Mouse (Mus musculus): ENCODE data around the gene Rdh16f2. TPM values are rescaled to one million over a fixed set of nuclear protein-coding genes. Genes with fewer than 3 reads are reported as not detected.
A peak's percentile ranks its signal among the peaks of the same experiment; 100 is the strongest.
"Not testable (repeated sequence)": the region's sequence is repeated elsewhere in the genome, so short reads cannot be mapped to it uniquely, and the experiment has no call there.

Rdh16f2 gene
- polyA plus RNA-seq, 1 experiment from 2014 or later: not detected

DNA sequence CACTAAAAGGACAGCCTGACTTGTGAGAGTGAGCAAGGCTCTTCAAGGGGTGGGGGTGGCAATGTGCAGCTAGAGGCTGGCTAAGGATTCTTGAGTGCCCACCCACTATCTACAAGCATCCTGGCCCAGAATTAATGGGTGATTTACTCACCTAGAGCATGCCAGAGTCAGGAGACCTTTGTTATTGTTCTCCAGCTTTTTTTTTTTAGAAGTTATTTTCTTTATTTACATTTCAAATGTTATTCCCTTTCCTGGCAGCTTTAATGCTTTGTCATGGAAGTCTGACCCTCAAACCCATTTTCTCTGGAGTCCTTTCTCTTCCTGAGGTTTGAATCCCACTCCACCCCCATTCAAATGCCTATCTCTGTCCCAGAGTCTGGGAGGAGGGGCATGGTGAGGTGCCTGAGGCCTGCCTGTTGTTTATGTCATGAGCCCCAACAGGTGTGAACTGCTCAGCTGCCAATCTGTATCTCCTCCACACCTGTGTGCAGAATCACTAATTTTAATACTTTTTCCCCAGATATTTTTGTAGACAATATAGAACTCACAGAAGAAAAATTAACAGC, 41.2 kb downstream of the Rdh16f2 start:
- ATAC-seq (ENCODE audit: insufficient number of reproducible peaks, insufficient read depth, low FRiP score, low read depth): no peak

DNA sequence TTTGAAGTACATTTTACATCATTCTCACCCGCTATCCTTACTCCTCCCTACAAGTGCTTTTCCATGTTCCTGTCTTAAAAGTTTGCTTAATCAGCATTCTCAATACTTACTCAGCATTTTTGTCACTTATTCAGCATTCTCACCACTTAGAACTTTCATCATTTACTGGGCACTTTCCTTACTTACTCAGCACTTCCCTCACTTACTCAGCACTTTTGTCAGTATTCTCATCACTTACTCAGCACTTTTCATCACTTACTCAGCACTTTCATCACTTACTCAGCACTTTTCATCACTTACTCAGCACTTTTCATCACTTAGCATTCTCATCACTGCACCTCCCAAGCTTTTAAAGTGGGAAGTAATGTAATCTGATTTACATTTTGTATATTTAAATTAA, 49.3 kb downstream of the Rdh16f2 start:
- WGBS: 90% methylated on average over 1 of the region's 1 CpGs
- no peaks in the 10 kb centered on the region for H3K9me3 ChIP-seq (ENCODE audit: control insufficient read depth, low read depth, low read length)
- H3K27ac ChIP-seq (ENCODE audit: low read length): no peak overlapping the region
- no peaks in the 10 kb centered on the region for H3K36me3 ChIP-seq (ENCODE audit: control insufficient read depth, insufficient read depth, low read length)
- no peaks in the 10 kb centered on the region for H3K27me3 ChIP-seq (ENCODE audit: control insufficient read depth, insufficient read depth, low read length)
- no peak overlapping the region for H3K4me2 ChIP-seq (replicated peaks; ENCODE audit: low read depth, low read length)
- H3K9ac ChIP-seq (replicated peaks; ENCODE audit: low read depth, low read length): no peak overlapping the region
- no peak overlapping the region for H3K4me3 ChIP-seq (ENCODE audit: low read depth, low read length)
- H3K4me1 ChIP-seq (ENCODE audit: control insufficient read depth, insufficient read depth, low read length): no peaks in the 10 kb centered on the region
- ATAC-seq (ENCODE audit: insufficient number of reproducible peaks, insufficient read depth, low FRiP score, low read depth): no peak

More for the DNA sequence above, 41.2 kb downstream of the Rdh16f2 start:
- no peak overlapping the region for H3K4me3 ChIP-seq (ENCODE audit: low read depth, low read length)
- no peaks in the 10 kb centered on the region for H3K9me3 ChIP-seq (ENCODE audit: control insufficient read depth, low read depth, low read length)
- H3K36me3 ChIP-seq (ENCODE audit: control insufficient read depth, insufficient read depth, low read length): no peaks in the 10 kb centered on the region
- no peak overlapping the region for H3K4me2 ChIP-seq (replicated peaks; ENCODE audit: low read depth, low read length)
- peaks cover 3% of the 10 kb centered on the region; the same call in 1 of the 2 replicates for H3K4me1 ChIP-seq (ENCODE audit: control insufficient read depth, insufficient read depth, low read length)
- no peak overlapping the region for H3K9ac ChIP-seq (replicated peaks; ENCODE audit: low read depth, low read length)
- H3K27ac ChIP-seq (ENCODE audit: low read length): no peak overlapping the region
- H3K27me3 ChIP-seq (ENCODE audit: control insufficient read depth, insufficient read depth, low read length): no peaks in the 10 kb centered on the region

DNA sequence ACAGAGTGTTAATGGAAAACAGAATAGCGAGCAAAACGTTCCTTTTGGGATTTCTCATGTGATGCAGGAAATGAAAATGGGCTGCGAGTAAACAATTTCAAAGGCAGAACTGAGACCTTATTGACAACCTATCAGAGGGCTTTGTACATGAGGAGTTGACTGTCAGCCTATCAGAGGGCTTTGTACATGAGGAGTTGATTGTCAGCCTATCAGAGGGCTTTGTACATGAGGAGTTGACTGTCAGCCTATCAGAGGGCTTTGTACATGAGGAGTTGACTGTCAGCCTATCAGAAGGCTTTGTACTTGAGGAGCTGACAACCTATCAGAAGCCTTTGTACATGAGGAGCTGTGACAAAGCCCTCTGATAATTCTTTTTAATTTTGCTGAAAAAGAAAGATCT, 50.9 kb downstream of the Rdh16f2 start:
- H3K9me3 ChIP-seq (ENCODE audit: control insufficient read depth, low read depth, low read length); H3K36me3 ChIP-seq (ENCODE audit: control insufficient read depth, insufficient read depth, low read length); H3K9ac ChIP-seq (replicated peaks; ENCODE audit: low read depth, low read length); H3K4me1 ChIP-seq (ENCODE audit: control insufficient read depth, insufficient read depth, low read length); H3K27ac ChIP-seq (ENCODE audit: low read length); H3K27me3 ChIP-seq (ENCODE audit: control insufficient read depth, insufficient read depth, low read length); ATAC-seq (ENCODE audit: insufficient number of reproducible peaks, insufficient read depth, low FRiP score, low read depth); H3K4me2 ChIP-seq (replicated peaks; ENCODE audit: low read depth, low read length); H3K4me3 ChIP-seq (ENCODE audit: low read depth, low read length): not testable (repeated sequence)
- 83% methylated on average over 3 of the region's 3 CpGs for WGBS

DNA sequence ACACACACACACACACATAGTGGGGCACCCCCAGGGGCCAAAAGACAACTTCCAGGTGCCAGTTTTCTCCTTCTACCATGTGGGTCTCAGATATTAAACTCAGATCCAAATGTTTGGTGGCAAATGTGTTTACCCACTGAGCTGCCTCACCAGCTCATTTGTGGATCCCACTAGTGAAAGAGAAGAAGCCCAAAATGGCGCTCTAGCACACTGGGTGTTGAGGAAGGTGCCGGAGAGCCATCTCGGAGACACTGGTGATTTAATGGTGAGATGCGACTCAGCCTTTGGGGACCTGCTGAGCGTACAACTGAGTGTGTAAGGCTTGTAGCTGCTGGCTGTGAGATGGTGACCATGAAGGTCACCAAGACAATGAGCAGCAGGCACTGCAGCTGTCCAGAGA, 51.4 kb downstream of the Rdh16f2 start:
- no peak overlapping the region for H3K4me2 ChIP-seq (replicated peaks; ENCODE audit: low read depth, low read length)
- 93% methylated on average over 5 of the region's 5 CpGs for WGBS

DNA sequence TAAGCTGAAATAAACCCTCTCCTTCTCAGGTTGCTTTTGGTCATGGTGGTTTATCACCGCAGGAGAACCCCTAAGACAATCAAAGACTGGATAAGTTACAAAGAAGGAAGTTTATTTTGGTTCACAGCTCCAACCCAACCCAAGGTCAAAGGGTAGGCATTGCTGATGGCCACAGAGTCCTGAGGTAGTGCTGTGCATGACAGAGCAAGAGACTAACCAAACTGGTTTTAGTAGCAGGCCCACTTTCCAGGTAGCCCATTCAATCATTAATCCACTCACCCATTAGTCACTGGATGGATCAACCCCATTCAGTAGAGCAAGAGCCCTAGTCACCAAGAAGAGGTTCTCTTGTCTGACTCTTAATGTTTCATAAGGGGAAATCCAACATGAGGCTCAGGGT, 56.0 kb downstream of the Rdh16f2 start:
- H3K36me3 ChIP-seq (ENCODE audit: control insufficient read depth, insufficient read depth, low read length): no peaks in the 10 kb centered on the region
- WGBS: 72% methylated on average over 1 of the region's 1 CpGs

More for the DNA sequence above, 51.4 kb downstream of the Rdh16f2 start:
- Histone ChIP-seq H3K36me3 (ENCODE audit: control insufficient read depth, insufficient read depth, low read length) (no peaks in the 10 kb centered on the region), H3K27me3 (ENCODE audit: control insufficient read depth, insufficient read depth, low read length) (no peaks in the 10 kb centered on the region), H3K27ac (ENCODE audit: low read length) (no peak overlapping the region), H3K9ac (replicated peaks; ENCODE audit: low read depth, low read length) (no peak overlapping the region), H3K4me3 (ENCODE audit: low read depth, low read length) (no peak overlapping the region), H3K9me3 (ENCODE audit: control insufficient read depth, low read depth, low read length) (no peaks in the 10 kb centered on the region), H3K4me1 (ENCODE audit: control insufficient read depth, insufficient read depth, low read length) (no peaks in the 10 kb centered on the region)
- no peak for ATAC-seq (ENCODE audit: insufficient number of reproducible peaks, insufficient read depth, low FRiP score, low read depth)

DNA sequence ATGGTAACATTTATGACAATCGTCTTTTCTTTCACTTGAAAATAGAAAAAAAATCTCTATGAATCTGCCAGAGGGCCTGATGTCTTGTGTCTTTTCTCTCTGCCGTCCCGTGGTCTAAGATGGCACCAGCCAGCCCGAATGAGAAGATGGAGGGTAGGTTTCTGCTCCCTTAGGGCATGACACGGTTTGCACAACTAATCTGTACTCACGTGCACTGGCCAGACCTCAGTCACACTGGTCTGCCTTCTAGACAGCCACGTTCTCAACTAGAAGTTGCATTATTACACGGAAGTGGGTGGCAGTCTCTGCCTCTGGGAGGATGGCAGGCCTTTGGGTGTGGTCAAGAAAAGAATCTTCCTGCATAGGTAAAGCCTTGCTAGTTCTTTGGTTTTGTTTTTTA, 56.8 kb downstream of the Rdh16f2 start:
- Histone ChIP-seq H3K9me3 (ENCODE audit: control insufficient read depth, low read depth, low read length) (no peaks in the 10 kb centered on the region), H3K36me3 (ENCODE audit: control insufficient read depth, insufficient read depth, low read length) (no peaks in the 10 kb centered on the region), H3K27ac (ENCODE audit: low read length) (no peak overlapping the region), H3K4me2 (replicated peaks; ENCODE audit: low read depth, low read length) (no peak overlapping the region), H3K9ac (replicated peaks; ENCODE audit: low read depth, low read length) (no peak overlapping the region), H3K4me3 (ENCODE audit: low read depth, low read length) (no peak overlapping the region), H3K27me3 (ENCODE audit: control insufficient read depth, insufficient read depth, low read length) (no peaks in the 10 kb centered on the region), H3K4me1 (ENCODE audit: control insufficient read depth, insufficient read depth, low read length) (0 out of 2 replicates have a peak, but pooled peaks cover 4% of the 10 kb centered on the region)
- 84% methylated on average over 8 of the region's 8 CpGs for WGBS
- no peak for ATAC-seq (ENCODE audit: insufficient number of reproducible peaks, insufficient read depth, low FRiP score, low read depth)

More for the DNA sequence above, 56.0 kb downstream of the Rdh16f2 start:
- no peak overlapping the region for H3K4me3 ChIP-seq (ENCODE audit: low read depth, low read length)
- no peak overlapping the region for H3K27ac ChIP-seq (ENCODE audit: low read length)
- H3K9me3 ChIP-seq (ENCODE audit: control insufficient read depth, low read depth, low read length): no peaks in the 10 kb centered on the region
- H3K27me3 ChIP-seq (ENCODE audit: control insufficient read depth, insufficient read depth, low read length): no peaks in the 10 kb centered on the region
- 0 out of 2 replicates have a peak, but pooled peaks cover 4% of the 10 kb centered on the region for H3K4me1 ChIP-seq (ENCODE audit: control insufficient read depth, insufficient read depth, low read length)
- H3K9ac ChIP-seq (replicated peaks; ENCODE audit: low read depth, low read length): no peak overlapping the region
- no peak for ATAC-seq (ENCODE audit: insufficient number of reproducible peaks, insufficient read depth, low FRiP score, low read depth)
- H3K4me2 ChIP-seq (replicated peaks; ENCODE audit: low read depth, low read length): no peak overlapping the region

DNA sequence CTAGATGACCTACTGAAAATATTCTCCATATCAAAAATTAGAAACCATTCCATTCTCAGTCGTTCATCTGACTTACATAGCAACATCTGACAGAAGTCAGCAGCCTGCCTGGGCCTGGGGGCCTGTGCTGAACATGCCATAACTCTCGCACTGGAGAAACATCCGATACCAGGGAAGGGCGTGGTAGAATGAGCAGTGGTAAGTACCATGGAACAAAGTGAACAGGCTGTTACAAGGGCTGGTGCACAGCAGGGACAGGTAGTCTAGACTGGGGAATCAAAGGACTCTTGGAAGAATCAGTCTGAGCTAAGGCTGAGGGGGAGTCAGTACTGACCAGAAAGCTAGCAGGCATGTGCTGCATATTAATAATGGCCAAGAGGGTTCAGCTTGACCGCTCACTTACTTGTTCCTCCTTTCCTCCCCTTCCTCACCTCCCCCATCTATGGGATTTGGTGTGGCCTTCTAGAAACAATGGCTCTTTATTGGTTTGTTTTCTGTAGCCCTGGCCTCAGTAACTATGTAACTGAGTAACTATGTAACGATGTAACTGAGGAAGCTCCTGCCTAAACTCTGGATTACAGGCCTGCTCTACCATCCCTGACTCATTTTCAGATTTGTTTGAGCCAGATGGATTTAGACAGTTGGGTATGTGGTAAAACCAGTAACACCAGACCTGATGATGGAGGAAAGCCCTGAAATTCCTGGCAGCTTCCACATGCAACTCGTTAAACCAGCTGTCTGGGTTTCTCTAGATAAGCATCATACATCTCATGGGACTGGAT, 58.5 kb downstream of the Rdh16f2 start:
- no peak for ATAC-seq (ENCODE audit: insufficient number of reproducible peaks, insufficient read depth, low FRiP score, low read depth)
- Histone ChIP-seq H3K4me2 (replicated peaks; ENCODE audit: low read depth, low read length) (no peak overlapping the region), H3K36me3 (ENCODE audit: control insufficient read depth, insufficient read depth, low read length) (no peaks in the 10 kb centered on the region), H3K27ac (ENCODE audit: low read length) (0 out of 2 replicates have a peak overlapping the region, but pooled peaks have one; percentile 21), H3K9me3 (ENCODE audit: control insufficient read depth, low read depth, low read length) (no peaks in the 10 kb centered on the region), H3K4me3 (ENCODE audit: low read depth, low read length) (no peak overlapping the region), H3K27me3 (ENCODE audit: control insufficient read depth, insufficient read depth, low read length) (no peaks in the 10 kb centered on the region), H3K4me1 (ENCODE audit: control insufficient read depth, insufficient read depth, low read length) (0 out of 2 replicates have a peak, but pooled peaks cover 4% of the 10 kb centered on the region), H3K9ac (replicated peaks; ENCODE audit: low read depth, low read length) (no peak overlapping the region)
- WGBS: 64% methylated on average over 7 of the region's 7 CpGs

Measured in stomach, embryonic 14.5 days (tissue).